Mouse (Mus musculus): ENCODE measurements around the gene Gm5741. TPM values are rescaled to one million over a fixed set of nuclear protein-coding genes. Genes with fewer than 3 reads are reported as not detected.

The Gm5741 gene
- total and polyA plus RNA-seq, 2 experiments from 2014 or later = 2.2 TPM; not detected in 1

DNA sequence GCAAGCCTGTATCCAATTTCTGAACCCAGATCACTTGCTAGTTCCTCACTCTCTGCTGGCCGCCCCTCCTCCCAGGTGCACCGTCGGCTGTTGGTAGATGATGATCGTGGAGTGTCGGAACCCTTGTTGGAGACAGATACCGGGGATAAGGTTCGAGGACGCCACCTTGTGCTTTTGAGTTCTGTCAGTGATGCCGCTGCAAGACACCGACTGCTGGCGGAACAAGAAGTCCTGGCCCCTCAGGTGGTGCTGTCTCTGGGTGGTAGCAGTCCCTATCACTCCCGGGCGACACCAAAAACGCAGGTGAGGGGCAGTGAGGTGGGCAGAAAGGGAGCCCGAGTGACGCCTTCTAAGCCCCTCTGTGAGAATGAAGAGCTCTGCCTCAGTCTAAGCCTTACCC lies 28.4 kb upstream of the Gm5741 start:
- Histone ChIP-seq H3K4me3 (ENCODE audit: low read depth, low read length) (no peak overlapping the region), H3K4me2 (ENCODE audit: low read depth, low read length, poor library complexity, severe bottlenecking) (no peak overlapping the region), H3K9ac (replicated peaks; ENCODE audit: low read length, poor library complexity, severe bottlenecking) (no peak overlapping the region), H3K27me3 (ENCODE audit: insufficient read depth, low read length) (no peaks in the 10 kb centered on the region), H3K9me3 (ENCODE audit: low read length) (no peaks in the 10 kb centered on the region), H3K27ac (ENCODE audit: low read depth, low read length) (no peak overlapping the region), H3K36me3 (ENCODE audit: insufficient read depth, low read length) (peaks cover 40% of the 10 kb centered on the region), H3K4me1 (ENCODE audit: insufficient read depth, low read length) (no peaks in the 10 kb centered on the region)
- no peak for TF ChIP-seq CTCF (IDR thresholded peaks at IDR 0.05)
- 96% methylated on average over 16 of the region's 16 CpGs for WGBS
- ATAC-seq (ENCODE audit: low FRiP score) = no peak
- no peak for DNase-seq (ENCODE audit: low spot score)

DNA sequence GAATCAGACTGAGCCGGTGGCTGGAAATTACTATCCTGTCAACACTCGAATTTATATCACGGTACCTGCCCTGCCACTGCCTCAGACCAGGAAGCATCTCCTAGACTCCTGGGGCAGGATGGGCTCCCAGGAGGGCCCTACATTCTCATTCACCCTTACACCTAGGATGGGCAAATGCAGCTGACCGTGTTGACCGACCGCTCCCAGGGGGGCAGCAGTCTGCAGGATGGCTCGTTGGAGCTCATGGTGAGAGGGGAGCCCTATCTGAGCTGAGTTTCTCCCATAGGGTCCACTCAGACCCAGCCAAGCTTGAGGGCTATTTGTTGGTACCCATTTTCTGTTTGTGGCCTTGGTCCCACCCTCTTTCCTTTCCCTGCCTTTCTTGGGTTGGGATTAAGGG lies 27.8 kb upstream of the Gm5741 start:
- Histone ChIP-seq H3K27me3 (ENCODE audit: insufficient read depth, low read length) (no peaks in the 10 kb centered on the region), H3K27ac (ENCODE audit: low read depth, low read length) (no peak overlapping the region), H3K9me3 (ENCODE audit: low read length) (no peaks in the 10 kb centered on the region), H3K9ac (replicated peaks; ENCODE audit: low read length, poor library complexity, severe bottlenecking) (no peak overlapping the region), H3K4me1 (ENCODE audit: insufficient read depth, low read length) (no peaks in the 10 kb centered on the region), H3K4me3 (ENCODE audit: low read depth, low read length) (no peak overlapping the region), H3K36me3 (ENCODE audit: insufficient read depth, low read length) (peaks cover 40% of the 10 kb centered on the region), H3K4me2 (ENCODE audit: low read depth, low read length, poor library complexity, severe bottlenecking) (no peak overlapping the region)
- ATAC-seq (ENCODE audit: low FRiP score) (no peak), DNase-seq (ENCODE audit: low spot score) (no peak)
- TF ChIP-seq CTCF (IDR thresholded peaks at IDR 0.05) = no peak
- 95% methylated on average over 7 of the region's 7 CpGs for WGBS

DNA sequence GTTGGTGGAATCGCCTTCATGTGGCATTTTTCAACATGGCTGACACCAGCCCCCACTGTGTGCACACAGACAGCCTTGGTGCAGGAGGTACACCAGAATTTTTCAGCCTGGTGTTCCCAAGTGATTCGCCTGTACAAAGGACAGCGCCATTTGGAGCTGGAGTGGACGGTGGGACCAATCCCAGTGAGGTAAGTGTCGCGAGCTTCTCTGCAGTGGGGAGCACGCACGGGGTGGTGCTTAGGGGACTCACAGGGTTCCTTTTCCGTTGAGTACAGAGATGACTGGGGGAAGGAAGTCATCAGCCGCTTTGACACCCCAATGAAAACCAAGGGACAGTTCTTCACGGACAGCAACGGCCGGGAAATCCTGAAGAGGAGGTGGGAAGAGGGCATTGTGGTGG lies 27.3 kb upstream of the Gm5741 start:
- DNase-seq (ENCODE audit: low spot score) (no peak), ATAC-seq (ENCODE audit: low FRiP score) (no peak)
- Histone ChIP-seq H3K36me3 (ENCODE audit: insufficient read depth, low read length) (peaks cover 40% of the 10 kb centered on the region), H3K27ac (ENCODE audit: low read depth, low read length) (no peak overlapping the region), H3K4me2 (ENCODE audit: low read depth, low read length, poor library complexity, severe bottlenecking) (no peak overlapping the region), H3K27me3 (ENCODE audit: insufficient read depth, low read length) (no peaks in the 10 kb centered on the region), H3K9me3 (ENCODE audit: low read length) (no peaks in the 10 kb centered on the region), H3K4me3 (ENCODE audit: low read depth, low read length) (no peak overlapping the region), H3K4me1 (ENCODE audit: insufficient read depth, low read length) (no peaks in the 10 kb centered on the region), H3K9ac (replicated peaks; ENCODE audit: low read length, poor library complexity, severe bottlenecking) (no peak overlapping the region)
- 96% methylated on average over 13 of the region's 13 CpGs for WGBS
- no peak for TF ChIP-seq CTCF (IDR thresholded peaks at IDR 0.05)

DNA sequence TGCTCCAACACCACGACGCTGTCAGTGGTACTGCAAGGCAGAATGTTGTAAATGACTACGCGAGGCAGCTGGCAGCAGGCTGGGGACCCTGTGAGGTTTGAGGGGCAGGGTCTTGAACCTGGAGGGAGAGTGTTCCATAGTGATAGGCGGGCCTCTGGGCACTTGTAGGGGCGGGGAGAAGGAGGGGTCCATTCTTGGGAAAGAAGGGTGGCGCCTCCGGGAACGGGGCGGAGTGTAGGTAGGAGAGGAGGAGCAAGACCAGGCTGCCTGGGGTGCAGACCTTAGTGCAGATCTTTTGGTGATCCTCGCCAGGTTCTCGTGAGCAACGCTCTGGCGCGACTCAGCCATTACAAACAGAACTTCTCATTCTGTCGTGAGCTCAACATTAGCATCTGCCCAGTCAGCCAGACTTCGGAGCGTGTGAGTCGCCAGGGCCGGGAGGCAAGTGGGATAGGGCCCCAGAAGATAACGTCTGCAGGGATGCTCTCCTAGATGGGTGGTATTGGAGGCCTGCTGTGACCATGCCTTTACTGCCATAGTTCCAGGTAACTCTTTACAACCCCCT lies 23.8 kb upstream of the Gm5741 start:
- H3K4me1 ChIP-seq (ENCODE audit: insufficient read depth, low read length) = no peaks in the 10 kb centered on the region
- H3K36me3 ChIP-seq (ENCODE audit: insufficient read depth, low read length) = peaks cover 22% of the 10 kb centered on the region
- TF ChIP-seq CTCF (IDR thresholded peaks at IDR 0.05) = no peak
- no peaks in the 10 kb centered on the region for H3K27me3 ChIP-seq (ENCODE audit: insufficient read depth, low read length)
- H3K9me3 ChIP-seq (ENCODE audit: low read length) = no peaks in the 10 kb centered on the region
- DNase-seq (ENCODE audit: low spot score) = no peak
- no peak for ATAC-seq (ENCODE audit: low FRiP score)
- H3K27ac ChIP-seq (ENCODE audit: low read depth, low read length) = no peak overlapping the region
- H3K4me3 ChIP-seq (ENCODE audit: low read depth, low read length) = no peak overlapping the region
- H3K4me2 ChIP-seq (ENCODE audit: low read depth, low read length, poor library complexity, severe bottlenecking) = no peak overlapping the region
- H3K9ac ChIP-seq (replicated peaks; ENCODE audit: low read length, poor library complexity, severe bottlenecking) = no peak overlapping the region
- 43% methylated on average over 21 of the region's 21 CpGs for WGBS

DNA sequence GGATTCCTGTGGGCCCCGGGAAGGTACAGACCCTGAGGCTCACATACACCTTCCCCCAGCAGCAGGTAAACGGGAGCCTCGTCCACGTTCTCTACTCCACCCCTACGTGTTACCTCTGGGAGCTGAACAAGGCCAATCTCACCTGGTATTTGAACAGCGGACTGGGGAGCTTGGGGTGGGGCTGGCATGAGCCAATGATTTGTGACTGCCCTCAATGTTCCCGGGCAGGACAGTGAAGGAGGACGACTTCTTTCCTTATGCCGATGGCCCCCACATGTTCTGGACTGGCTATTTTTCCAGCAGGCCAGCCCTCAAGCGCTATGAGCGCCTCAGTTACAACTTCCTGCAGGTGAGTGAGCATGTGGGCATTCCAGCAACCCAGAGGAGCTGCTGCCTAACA lies 23.1 kb upstream of the Gm5741 start:
- H3K9me3 ChIP-seq (ENCODE audit: low read length) = no peaks in the 10 kb centered on the region
- no peak overlapping the region for H3K4me2 ChIP-seq (ENCODE audit: low read depth, low read length, poor library complexity, severe bottlenecking)
- no peaks in the 10 kb centered on the region for H3K4me1 ChIP-seq (ENCODE audit: insufficient read depth, low read length)
- ATAC-seq (ENCODE audit: low FRiP score) = no peak
- DNase-seq (ENCODE audit: low spot score) = no peak
- no peak for TF ChIP-seq CTCF (IDR thresholded peaks at IDR 0.05)
- no peaks in the 10 kb centered on the region for H3K27me3 ChIP-seq (ENCODE audit: insufficient read depth, low read length)
- H3K4me3 ChIP-seq (ENCODE audit: low read depth, low read length) = no peak overlapping the region
- H3K27ac ChIP-seq (ENCODE audit: low read depth, low read length) = no peak overlapping the region
- 96% methylated on average over 11 of the region's 11 CpGs for WGBS
- no peak overlapping the region for H3K9ac ChIP-seq (replicated peaks; ENCODE audit: low read length, poor library complexity, severe bottlenecking)
- peaks cover 15% of the 10 kb centered on the region for H3K36me3 ChIP-seq (ENCODE audit: insufficient read depth, low read length)

DNA sequence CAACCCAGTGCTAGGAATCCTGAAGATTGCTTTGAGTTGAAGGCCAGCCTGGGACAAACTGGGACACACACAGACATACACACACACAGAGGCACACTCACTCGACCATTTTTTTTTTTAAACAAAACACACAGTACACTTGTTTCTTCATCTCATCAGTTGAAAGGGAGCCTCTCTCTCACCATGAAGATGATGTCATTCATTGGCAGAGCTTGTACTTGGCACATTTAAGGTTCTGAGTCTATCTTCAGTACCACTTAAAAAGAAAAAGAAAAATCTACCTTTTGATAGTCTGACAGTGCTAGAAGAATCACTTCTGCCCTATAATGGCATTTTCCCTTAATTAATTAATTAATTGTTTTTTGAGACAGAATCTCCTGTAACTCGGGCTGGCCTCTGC lies 21.0 kb upstream of the Gm5741 start:
- H3K27ac ChIP-seq (ENCODE audit: low read depth, low read length) = no peak overlapping the region
- H3K4me3 ChIP-seq (ENCODE audit: low read depth, low read length) = no peak overlapping the region
- no peaks in the 10 kb centered on the region for H3K9me3 ChIP-seq (ENCODE audit: low read length)
- H3K4me1 ChIP-seq (ENCODE audit: insufficient read depth, low read length) = no peaks in the 10 kb centered on the region
- WGBS = 85% methylated on average over 2 of the region's 2 CpGs
- no peaks in the 10 kb centered on the region for H3K27me3 ChIP-seq (ENCODE audit: insufficient read depth, low read length)
- peaks cover 5% of the 10 kb centered on the region for H3K36me3 ChIP-seq (ENCODE audit: insufficient read depth, low read length)
- DNase-seq (ENCODE audit: low spot score) (no peak), ATAC-seq (ENCODE audit: low FRiP score) (no peak)
- H3K9ac ChIP-seq (replicated peaks; ENCODE audit: low read length, poor library complexity, severe bottlenecking) = no peak overlapping the region
- TF ChIP-seq CTCF (IDR thresholded peaks at IDR 0.05) = no peak
- no peak overlapping the region for H3K4me2 ChIP-seq (ENCODE audit: low read depth, low read length, poor library complexity, severe bottlenecking)

Data from midbrain, postnatal 0 days (tissue).